Mouse (Mus musculus) kidney, embryonic 14.5 days (tissue): Measurements from ENCODE around the gene Ccdc121. TPM values are rescaled to one million over a fixed set of nuclear protein-coding genes. Genes with fewer than 3 reads are reported as not detected.

Experiments
- ATAC-seq: fragments of 200-750 bp; cut with Nextera tagmentation; 2 replicates; pipeline ENCODE4 v1.8.0; 2017; ENCODE audit warnings: moderate number of reproducible peaks, mild to moderate bottlenecking, moderate TSS enrichment, moderate library complexity; ENCODE audit not compliant: low FRiP score, low TSS enrichment
- H3K27ac ChIP-seq: fragments of 300-500 bp; sonication (generic); 2 replicates; pipeline ENCODE4 v1.5.1; 2014; ENCODE audit warnings: low read depth, mild to moderate bottlenecking, low read length, moderate library complexity, mixed read lengths
- H3K27me3 ChIP-seq: fragments of 300-500 bp; sonication (generic); 2 replicates; pipeline ENCODE4 v1.6.1; 2014; ENCODE audit warnings: mild to moderate bottlenecking, low read length; ENCODE audit not compliant: control insufficient read depth, insufficient read depth
- H3K36me3 ChIP-seq: fragments of 300-500 bp; sonication (generic); 2 replicates; pipeline ENCODE4 v1.6.1; 2014; ENCODE audit warnings: low read length, mixed read lengths; ENCODE audit not compliant: control insufficient read depth, insufficient read depth
- H3K4me1 ChIP-seq: fragments of 300-500 bp; sonication (generic); 2 replicates; pipeline ENCODE4 v1.6.1; 2014; ENCODE audit warnings: low read length, mixed read lengths; ENCODE audit not compliant: control insufficient read depth, insufficient read depth
- H3K4me2 ChIP-seq: fragments of 300-500 bp; sonication (generic); replicated peaks from 2 replicates; pipeline ENCODE4 v1.6.1; 2014; ENCODE audit warnings: low read depth, mild to moderate bottlenecking, low read length
- H3K4me3 ChIP-seq: fragments of 300-500 bp; sonication (generic); 2 replicates; pipeline ENCODE4 v1.5.1; 2014; ENCODE audit warnings: mild to moderate bottlenecking, low read length
- H3K9ac ChIP-seq: fragments of 300-500 bp; sonication (generic); 2 replicates; pipeline ENCODE4 v1.6.1; 2014; ENCODE audit warnings: low read depth, mild to moderate bottlenecking, low read length, moderate library complexity
- H3K9me3 ChIP-seq: fragments of 300-500 bp; sonication (generic); 2 replicates; pipeline ENCODE4 v1.6.1; 2016; ENCODE audit warnings: low read length; ENCODE audit not compliant: control insufficient read depth
- WGBS: fragments of 180-500 bp; shearing (Covaris S2); extraction: QIAGEN DNeasy Blood & Tissue Kit; methylation state at CpG from one replicate; pipeline ENCODE4 v1.1.7; 2014; 5-methylcytosine and 5-hydroxymethylcytosine counted together
- polyA plus RNA-seq: library from polyadenylated mRNA; unstranded; fragments of >200 nt; fragmentation: Nextera tagmentation; extraction: Ambion mirVana; gene quantifications from 2 replicates; pipeline ENCODE4 v1.2.1, GENCODE M21; 2014

The Ccdc121 gene
- polyA plus RNA-seq, 1 experiment from 2014 or later = 0.19 TPM

DNA sequence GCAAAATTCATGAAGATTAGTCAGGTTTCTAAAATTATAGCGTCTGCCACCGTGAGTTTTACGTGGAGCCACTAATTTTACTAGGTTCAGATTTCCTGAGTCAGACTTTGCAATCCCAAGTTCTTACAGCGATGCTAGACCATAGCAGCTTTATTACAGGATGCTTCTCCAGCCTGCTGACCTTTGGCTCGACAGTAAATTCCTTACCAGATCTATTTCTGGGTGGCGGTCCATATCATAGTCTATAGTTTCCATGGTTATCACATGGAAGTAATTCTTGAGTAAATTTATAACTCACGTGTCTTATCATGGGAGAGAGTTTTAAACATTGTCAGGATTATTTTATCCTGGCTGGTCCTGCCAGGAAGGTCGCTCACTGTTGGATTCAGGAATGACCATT lies 41.8 kb downstream of the Ccdc121 start:
- no peak overlapping the region for H3K4me3 ChIP-seq
- no peak for ATAC-seq
- H3K9ac ChIP-seq = no peak overlapping the region
- H3K27me3 ChIP-seq = no peaks in the 10 kb centered on the region
- no peak overlapping the region for H3K27ac ChIP-seq
- WGBS = 52% methylated on average over 8 of the region's 8 CpGs
- peaks cover 11% of the 10 kb centered on the region for H3K9me3 ChIP-seq
- H3K4me1 ChIP-seq = no peaks in the 10 kb centered on the region; the same call in 1 of the 2 replicates
- no peaks in the 10 kb centered on the region for H3K36me3 ChIP-seq
- no peak overlapping the region for H3K4me2 ChIP-seq

DNA sequence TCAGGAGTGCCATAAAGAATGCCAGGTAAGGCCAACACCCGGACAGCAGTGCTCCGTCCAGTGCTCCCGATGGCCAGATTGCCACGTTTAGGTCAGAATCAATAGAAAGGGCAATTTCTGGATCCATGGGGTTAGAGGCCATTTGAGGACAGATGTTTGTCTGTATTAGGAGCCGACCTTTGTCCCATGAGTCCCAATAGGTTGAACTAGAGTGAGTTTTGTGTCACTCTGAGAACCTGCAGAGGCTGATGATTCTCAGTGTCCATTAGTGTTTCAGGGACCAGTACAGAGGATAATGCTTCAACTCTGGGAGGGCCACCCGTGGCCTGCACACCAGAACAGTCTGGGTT lies 44.0 kb downstream of the Ccdc121 start:
- 93% methylated on average over 6 of the region's 6 CpGs for WGBS
- H3K4me1 ChIP-seq = 0 out of 2 replicates have a peak, but pooled peaks cover 5% of the 10 kb centered on the region
- no peak overlapping the region for H3K4me3 ChIP-seq
- H3K27me3 ChIP-seq = no peaks in the 10 kb centered on the region
- peaks cover 11% of the 10 kb centered on the region for H3K9me3 ChIP-seq
- H3K27ac ChIP-seq = no peak overlapping the region
- ATAC-seq = no peak
- H3K4me2 ChIP-seq = no peak overlapping the region
- no peaks in the 10 kb centered on the region for H3K36me3 ChIP-seq
- H3K9ac ChIP-seq = no peak overlapping the region

DNA sequence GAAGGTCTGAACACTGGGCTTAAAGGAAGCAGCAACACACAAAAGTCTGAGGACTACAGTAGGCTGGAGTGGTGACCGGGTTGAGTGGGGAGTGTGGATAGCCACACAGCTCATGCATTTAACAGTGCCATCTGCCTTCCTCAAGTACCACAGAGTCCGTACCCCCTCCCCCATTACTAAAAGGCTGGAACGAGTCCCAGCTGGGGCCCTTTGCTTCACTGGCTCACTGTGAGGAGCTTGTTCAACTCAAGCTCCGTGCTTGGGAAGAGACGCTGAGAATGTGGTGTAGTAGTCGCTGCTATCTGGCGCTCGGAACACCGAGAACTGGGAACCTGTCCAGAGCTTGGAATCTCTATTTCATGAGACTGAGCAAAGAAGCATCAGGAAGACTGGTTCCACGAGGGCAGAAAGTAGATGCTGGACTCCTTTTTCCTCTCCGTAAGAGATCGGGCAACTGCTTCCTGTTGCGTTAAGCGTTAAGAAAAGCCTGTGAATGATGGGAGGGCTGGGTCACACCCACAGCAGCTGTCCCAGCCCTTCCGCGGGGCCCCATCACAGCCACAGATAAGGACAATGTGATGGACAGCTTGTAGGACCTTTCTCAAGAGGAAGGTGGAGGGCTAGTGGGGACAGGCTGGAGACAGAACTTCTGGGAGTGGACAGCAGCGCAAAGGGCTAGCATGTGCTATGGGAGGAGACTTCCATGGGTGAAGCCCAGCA lies 44.5 kb downstream of the Ccdc121 start:
- Histone ChIP-seq H3K9me3 (peaks cover 11% of the 10 kb centered on the region), H3K27me3 (no peaks in the 10 kb centered on the region), H3K27ac (no peak overlapping the region), H3K4me1 (0 out of 2 replicates have a peak, but pooled peaks cover 5% of the 10 kb centered on the region), H3K9ac (no peak overlapping the region), H3K4me3 (no peak overlapping the region), H3K4me2 (no peak overlapping the region), H3K36me3 (no peaks in the 10 kb centered on the region)
- 78% methylated on average over 17 of the region's 17 CpGs for WGBS
- no peak for ATAC-seq

DNA sequence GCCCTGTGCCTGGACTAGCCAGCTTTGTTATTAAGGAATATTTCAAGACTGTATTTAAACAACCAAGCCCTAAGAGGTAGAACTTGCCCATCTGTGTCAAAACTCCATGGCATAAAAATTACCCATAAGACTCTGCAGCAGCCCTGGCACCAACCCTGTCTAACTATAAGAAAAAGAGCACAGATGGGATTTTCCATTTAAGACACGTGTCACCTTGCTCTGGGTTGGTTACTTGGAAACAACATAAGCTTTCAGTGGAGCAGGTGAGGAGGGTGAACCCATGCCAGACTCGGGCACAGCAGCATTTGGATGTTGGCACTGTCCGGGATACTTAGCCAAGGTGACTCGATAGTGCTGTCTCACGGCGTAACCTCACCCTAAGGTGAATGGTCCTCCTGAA lies 45.2 kb downstream of the Ccdc121 start:
- Histone ChIP-seq H3K27me3 (no peaks in the 10 kb centered on the region), H3K4me1 (peaks cover 5% of the 10 kb centered on the region; the same call in 1 of the 2 replicates), H3K4me3 (no peak overlapping the region), H3K36me3 (no peaks in the 10 kb centered on the region), H3K4me2 (no peak overlapping the region), H3K27ac (no peak overlapping the region), H3K9ac (no peak overlapping the region), H3K9me3 (peaks cover 4% of the 10 kb centered on the region; the same call in 1 of the 2 replicates)
- no peak for ATAC-seq
- 95% methylated on average over 6 of the region's 6 CpGs for WGBS

DNA sequence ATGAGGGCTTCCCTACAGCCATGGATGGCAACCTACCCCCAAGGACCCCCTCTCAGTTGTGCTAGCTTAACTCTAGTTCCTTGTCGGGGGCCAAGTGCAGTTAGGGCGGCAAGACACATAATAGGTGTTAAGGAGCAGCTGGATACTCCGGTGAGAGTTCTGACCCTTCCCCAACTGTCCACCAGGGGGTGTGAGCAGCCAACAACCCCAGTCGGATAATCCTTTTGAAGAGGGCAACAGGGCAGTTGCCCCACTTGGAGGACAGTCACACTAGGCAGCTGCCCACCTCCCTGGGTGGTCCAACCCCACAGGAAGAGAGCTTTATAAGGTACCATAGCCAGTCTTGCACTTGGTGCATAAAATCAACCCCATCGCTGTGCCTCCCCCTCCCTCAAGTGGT lies 46.2 kb downstream of the Ccdc121 start:
- Histone ChIP-seq H3K36me3 (no peaks in the 10 kb centered on the region), H3K4me2 (no peak overlapping the region), H3K4me1 (peaks cover 5% of the 10 kb centered on the region; the same call in 1 of the 2 replicates), H3K9ac (no peak overlapping the region), H3K27me3 (no peaks in the 10 kb centered on the region), H3K27ac (no peak overlapping the region), H3K9me3 (no peaks in the 10 kb centered on the region), H3K4me3 (no peak overlapping the region)
- WGBS = 39% methylated on average over 5 of the region's 5 CpGs
- ATAC-seq = no peak

DNA sequence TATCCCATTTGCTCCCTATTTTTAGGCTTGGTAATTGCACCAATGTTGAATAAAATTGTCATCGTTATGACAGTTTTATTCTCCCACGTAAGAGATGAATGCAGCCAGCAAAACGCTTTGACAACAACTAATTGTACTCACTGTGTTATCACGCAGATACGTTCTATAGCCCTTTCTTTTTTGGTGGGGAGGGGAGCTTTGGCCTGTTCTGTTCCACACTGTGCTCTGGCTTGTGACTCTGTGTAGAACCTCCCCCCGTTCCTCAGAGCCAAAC lies 48.4 kb downstream of the Ccdc121 start:
- 79% methylated on average over 6 of the region's 6 CpGs for WGBS
- no peaks in the 10 kb centered on the region for H3K36me3 ChIP-seq
- H3K4me1 ChIP-seq = peaks cover 5% of the 10 kb centered on the region; the same call in 1 of the 2 replicates
- H3K9ac ChIP-seq = no peak overlapping the region
- no peak overlapping the region for H3K27ac ChIP-seq
- H3K9me3 ChIP-seq = no peaks in the 10 kb centered on the region
- H3K4me3 ChIP-seq = no peak overlapping the region
- no peaks in the 10 kb centered on the region for H3K27me3 ChIP-seq
- no peak for ATAC-seq
- H3K4me2 ChIP-seq = no peak overlapping the region

DNA sequence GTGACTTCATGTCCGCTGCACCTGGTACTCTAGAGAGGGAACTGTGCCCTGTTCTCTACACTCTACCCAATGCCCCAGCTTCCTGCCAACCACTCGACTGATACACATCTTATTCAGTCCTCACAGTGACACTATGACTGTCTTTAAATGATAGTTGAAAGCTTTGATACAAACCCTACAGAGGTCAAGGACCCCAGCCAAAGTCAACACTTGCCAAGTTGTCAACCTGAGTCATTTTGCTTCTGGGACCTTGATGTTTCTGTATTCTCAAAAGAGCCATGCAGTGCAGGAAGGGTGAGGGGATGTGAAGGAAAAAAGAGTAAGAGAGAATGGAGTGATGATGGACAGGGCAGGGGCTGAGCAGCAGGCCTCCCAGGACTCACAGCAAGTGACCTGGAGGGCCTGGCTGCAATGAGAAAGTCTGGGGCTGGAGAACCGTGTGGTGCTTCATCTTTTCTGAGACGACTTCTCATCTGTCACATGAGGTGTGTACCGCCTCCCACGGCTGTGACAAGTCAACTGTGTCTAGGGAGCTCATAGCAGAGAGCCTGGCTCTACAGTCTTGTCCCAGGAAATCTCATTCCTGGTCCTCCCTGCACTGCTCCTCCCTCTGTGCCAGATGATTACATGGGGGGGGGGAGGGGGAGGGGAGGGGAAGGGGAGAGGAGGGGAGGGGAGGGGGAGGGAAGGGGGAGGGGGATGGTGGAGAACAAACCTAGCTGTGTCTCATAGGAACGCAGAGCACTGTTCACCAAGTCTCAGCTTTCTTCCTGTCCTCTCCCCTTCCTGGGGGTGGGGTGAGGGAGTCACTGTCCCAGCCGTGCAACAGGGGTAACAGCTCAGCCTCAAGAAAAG lies 49.0 kb downstream of the Ccdc121 start:
- ATAC-seq = peak; percentile 71
- no peaks in the 10 kb centered on the region for H3K9me3 ChIP-seq
- H3K27ac ChIP-seq = no peak overlapping the region
- no peak overlapping the region for H3K9ac ChIP-seq
- H3K36me3 ChIP-seq = no peaks in the 10 kb centered on the region
- WGBS = 28% methylated on average over 8 of the region's 8 CpGs
- no peak overlapping the region for H3K4me3 ChIP-seq
- H3K4me1 ChIP-seq = peaks cover 5% of the 10 kb centered on the region; the same call in 1 of the 2 replicates
- no peaks in the 10 kb centered on the region for H3K27me3 ChIP-seq
- no peak overlapping the region for H3K4me2 ChIP-seq

DNA sequence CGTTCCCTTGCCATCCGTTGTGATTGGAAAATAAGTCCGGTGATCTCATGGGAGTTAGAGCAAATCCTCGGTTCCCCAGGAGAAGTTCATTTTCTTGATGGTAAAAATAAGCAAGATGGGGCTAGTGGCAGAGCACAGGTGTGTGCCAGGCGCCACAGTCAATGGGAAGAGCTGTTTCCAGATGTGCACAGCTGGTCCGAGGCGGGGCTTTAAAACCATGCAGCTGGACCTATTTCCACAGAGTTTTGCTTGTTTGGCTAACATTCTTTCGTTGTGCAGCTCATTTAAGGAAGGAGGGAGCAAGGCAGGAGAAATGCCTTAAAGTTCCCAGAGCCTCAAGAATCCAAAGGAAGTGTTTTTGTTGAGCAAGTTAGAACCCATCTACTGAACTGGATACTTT lies 49.8 kb downstream of the Ccdc121 start:
- H3K27ac ChIP-seq = no peak overlapping the region
- H3K27me3 ChIP-seq = no peaks in the 10 kb centered on the region
- no peak for ATAC-seq
- WGBS = 78% methylated on average over 8 of the region's 8 CpGs
- no peak overlapping the region for H3K4me3 ChIP-seq
- H3K4me1 ChIP-seq = peaks cover 5% of the 10 kb centered on the region; the same call in 1 of the 2 replicates
- H3K9me3 ChIP-seq = no peaks in the 10 kb centered on the region
- H3K36me3 ChIP-seq = no peaks in the 10 kb centered on the region
- H3K9ac ChIP-seq = no peak overlapping the region
- H3K4me2 ChIP-seq = no peak overlapping the region

DNA sequence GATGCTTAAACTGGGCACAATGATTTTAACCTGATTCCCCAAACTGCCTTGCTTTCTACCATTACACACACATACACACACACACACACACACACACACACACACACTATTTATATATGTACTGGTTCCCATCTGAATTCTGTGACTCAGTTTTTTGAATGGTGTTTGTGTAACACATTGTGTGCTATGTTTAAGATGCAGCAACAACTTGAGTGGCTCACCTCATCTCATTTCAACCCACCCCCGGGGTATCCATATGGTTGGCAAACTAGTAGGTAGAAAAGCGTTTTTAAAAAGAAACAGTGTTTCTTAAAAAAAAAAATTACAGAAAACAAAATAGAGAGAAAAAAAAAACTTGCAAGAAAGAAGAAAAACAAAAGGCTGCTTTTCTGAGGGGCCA lies 51.0 kb downstream of the Ccdc121 start:
- H3K9ac ChIP-seq = no peak overlapping the region
- WGBS = 88% methylated on average over 2 of the region's 2 CpGs
- no peaks in the 10 kb centered on the region for H3K36me3 ChIP-seq
- peaks cover 5% of the 10 kb centered on the region; the same call in 1 of the 2 replicates for H3K4me1 ChIP-seq
- no peaks in the 10 kb centered on the region for H3K27me3 ChIP-seq
- no peaks in the 10 kb centered on the region for H3K9me3 ChIP-seq
- no peak overlapping the region for H3K27ac ChIP-seq
- H3K4me3 ChIP-seq = no peak overlapping the region
- ATAC-seq = no peak
- no peak overlapping the region for H3K4me2 ChIP-seq
